Mouse (Mus musculus) hindbrain, embryonic 15.5 days (tissue): ENCODE measurements around the gene Rexo1. TPM values are rescaled to one million over a fixed set of nuclear protein-coding genes. Genes with fewer than 3 reads are reported as not detected.

Experiments used
- ATAC-seq: fragments of 200-750 bp; cut with Nextera tagmentation; 2 replicates; pipeline ENCODE4 v1.8.0; 2017; ENCODE audit warnings: low read depth, moderate number of reproducible peaks, moderate TSS enrichment; ENCODE audit not compliant: low FRiP score
- H3K27ac ChIP-seq: fragments of 300-500 bp; sonication (generic); replicated peaks from 2 replicates; pipeline ENCODE4 v1.5.1; 2015; ENCODE audit warnings: mild to moderate bottlenecking, inconsistent platforms
- H3K27me3 ChIP-seq: fragments of 300-500 bp; sonication (generic); 2 replicates; pipeline ENCODE4 v1.6.1; 2015; ENCODE audit warnings: control low read depth, inconsistent platforms
- H3K36me3 ChIP-seq: fragments of 300-500 bp; sonication (generic); 2 replicates; pipeline ENCODE4 v1.6.1; 2015; ENCODE audit warnings: control low read depth, inconsistent platforms
- H3K4me1 ChIP-seq: fragments of 300-500 bp; sonication (generic); replicated peaks from 2 replicates; pipeline ENCODE4 v1.6.1; 2015; ENCODE audit warnings: control low read depth, inconsistent platforms
- H3K4me2 ChIP-seq: fragments of 300-500 bp; sonication (generic); 2 replicates; pipeline ENCODE4 v1.6.1; 2015; ENCODE audit warnings: moderate library complexity, mild to moderate bottlenecking, inconsistent platforms
- H3K4me3 ChIP-seq: fragments of 300-500 bp; sonication (generic); 2 replicates; pipeline ENCODE4 v1.5.1; 2015; ENCODE audit warnings: mild to moderate bottlenecking, inconsistent platforms
- H3K9ac ChIP-seq: fragments of 300-500 bp; sonication (generic); 2 replicates; pipeline ENCODE4 v1.6.1; 2015; ENCODE audit warnings: inconsistent platforms
- H3K9me3 ChIP-seq: fragments of 300-500 bp; sonication (generic); 2 replicates; pipeline ENCODE4 v1.6.1; 2016; ENCODE audit warnings: control low read depth, inconsistent platforms
- WGBS: fragments of 180-500 bp; shearing (Covaris S2); methylation state at CpG from one replicate; pipeline ENCODE4 v1.1.7; 2015; 5-methylcytosine and 5-hydroxymethylcytosine counted together
- polyA plus RNA-seq: library from polyadenylated mRNA; unstranded; fragments of >200 nt; fragmentation: Nextera tagmentation; extraction: Ambion mirVana; gene quantifications from 2 replicates; pipeline ENCODE4 v1.2.1, GENCODE M21; 2015

Gene Rexo1
- polyA plus RNA-seq, 1 experiment from 2014 or later: 33.7 TPM

DNA sequence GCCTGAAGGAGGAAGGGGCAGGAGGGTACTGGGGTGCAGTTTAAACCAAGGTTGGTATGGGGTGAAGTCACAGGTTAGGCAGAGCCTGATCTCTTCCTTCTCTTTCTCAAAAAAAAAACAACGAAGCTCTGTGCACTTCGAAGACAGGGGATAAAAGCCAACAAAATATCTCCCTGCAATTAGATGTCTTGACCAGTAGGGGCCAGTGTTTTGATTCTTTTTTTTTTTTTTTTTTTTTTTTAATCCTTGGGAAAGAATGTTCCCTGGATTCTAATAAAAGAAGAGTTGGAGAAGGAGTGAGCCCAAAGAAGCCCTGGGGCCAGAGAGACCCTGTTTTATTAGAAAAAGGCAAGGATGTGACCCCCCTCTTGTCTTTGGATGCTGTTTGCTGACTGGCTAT lies 42.1 kb downstream of the Rexo1 start:
- Histone ChIP-seq H3K9me3 (no peaks in the 10 kb centered on the region), H3K9ac (no peak overlapping the region), H3K4me3 (no peak overlapping the region), H3K36me3 (no peaks in the 10 kb centered on the region), H3K27ac (no peak overlapping the region), H3K27me3 (no peaks in the 10 kb centered on the region), H3K4me2 (no peak overlapping the region), H3K4me1 (no peaks in the 10 kb centered on the region)
- no peak for ATAC-seq
- 89% methylated on average over 2 of the region's 2 CpGs for WGBS

DNA sequence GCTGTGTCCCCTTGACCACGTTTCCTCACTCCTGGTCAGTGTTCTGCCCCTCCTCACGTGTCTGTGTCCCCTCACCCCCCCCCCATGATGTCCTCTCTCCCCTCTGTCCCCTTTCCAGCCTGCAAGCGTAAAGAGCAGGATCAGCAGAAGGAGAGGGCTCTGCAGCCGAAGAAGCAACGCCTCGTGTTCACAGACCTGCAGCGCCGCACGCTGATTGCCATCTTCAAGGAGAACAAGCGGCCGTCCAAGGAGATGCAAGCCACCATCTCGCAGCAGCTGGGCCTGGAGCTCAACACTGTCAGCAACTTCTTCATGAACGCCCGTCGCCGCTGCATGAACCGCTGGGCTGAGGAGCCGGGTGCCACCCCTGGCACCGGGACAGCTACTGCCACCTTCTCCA lies 47.6 kb downstream of the Rexo1 start:
- Histone ChIP-seq H3K36me3 (no peaks in the 10 kb centered on the region), H3K9ac (no peak overlapping the region), H3K9me3 (no peaks in the 10 kb centered on the region), H3K27me3 (peaks cover 16% of the 10 kb centered on the region), H3K27ac (no peak overlapping the region), H3K4me3 (peak overlapping the region; percentile 3), H3K4me2 (peak overlapping the region; percentile 35), H3K4me1 (peaks cover 11% of the 10 kb centered on the region; the same call in 1 of the 2 replicates)
- no peak for ATAC-seq
- 7% methylated on average over 19 of the region's 19 CpGs for WGBS

DNA sequence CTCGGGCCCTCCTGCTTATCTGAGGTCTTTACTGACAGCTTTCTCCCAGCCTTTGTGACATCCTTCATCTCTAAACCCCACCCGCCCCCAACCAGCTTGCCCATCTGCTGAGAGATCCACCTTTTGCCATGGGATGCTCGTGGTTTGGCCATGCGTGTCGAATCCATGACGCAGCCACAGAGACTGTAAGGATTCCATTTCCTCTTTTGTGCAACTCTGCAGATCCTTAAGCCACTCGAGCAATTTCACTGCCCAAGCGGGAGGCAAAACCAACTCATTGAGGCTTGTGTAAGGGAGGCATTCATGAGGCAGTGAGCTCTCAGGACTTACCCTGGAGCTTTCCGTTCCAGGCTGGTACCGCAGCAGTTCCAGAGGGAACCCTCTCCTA lies 51.1 kb downstream of the Rexo1 start:
- H3K27ac ChIP-seq: no peak overlapping the region
- peaks cover 11% of the 10 kb centered on the region; the same call in 1 of the 2 replicates for H3K4me1 ChIP-seq
- no peak overlapping the region for H3K4me3 ChIP-seq
- WGBS: 53% methylated on average over 10 of the region's 10 CpGs
- peaks cover 37% of the 10 kb centered on the region for H3K27me3 ChIP-seq
- H3K9ac ChIP-seq: no peak overlapping the region
- no peak for ATAC-seq
- H3K4me2 ChIP-seq: no peak overlapping the region
- no peaks in the 10 kb centered on the region for H3K36me3 ChIP-seq
- no peaks in the 10 kb centered on the region for H3K9me3 ChIP-seq

DNA sequence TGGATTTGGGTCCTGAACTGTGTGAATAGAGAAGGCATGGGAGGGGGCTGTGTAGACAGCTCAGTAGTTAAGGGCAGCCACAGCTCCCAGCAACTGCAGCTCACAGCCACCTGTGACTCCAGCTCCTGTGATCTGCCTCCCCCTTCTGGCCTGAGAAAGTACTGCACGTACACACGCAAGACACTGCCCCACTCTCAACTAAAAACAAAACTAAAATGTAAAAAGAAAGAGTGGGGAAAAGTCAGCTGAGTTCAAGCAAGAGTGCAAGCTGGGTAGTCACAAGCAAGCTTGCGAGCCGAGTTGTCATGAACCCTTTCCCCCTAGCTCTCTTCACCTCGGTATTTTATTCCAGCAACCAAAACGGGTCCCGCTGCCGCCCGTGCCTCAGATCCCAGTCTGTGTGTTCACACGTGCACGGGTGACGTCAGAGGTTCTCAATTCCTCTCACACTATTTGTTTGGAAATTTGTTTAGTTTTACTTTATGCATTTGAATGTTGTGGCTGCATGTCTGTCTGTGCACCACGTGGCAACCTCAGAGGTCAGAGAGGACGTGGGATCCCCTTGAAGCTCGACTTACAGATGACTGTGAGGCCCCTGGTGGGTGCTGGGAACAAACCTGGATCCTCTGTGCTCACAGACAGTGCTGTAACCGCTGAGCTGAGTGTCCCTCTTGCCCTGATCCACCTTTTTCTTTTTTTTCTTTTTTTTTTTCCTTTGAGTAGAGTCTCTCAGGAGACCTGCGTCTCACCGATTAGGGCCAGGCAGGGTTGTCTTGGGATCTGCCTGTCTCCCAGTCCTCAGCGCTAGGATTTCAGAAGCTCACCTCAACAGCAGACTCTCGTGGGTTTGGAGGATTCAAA lies 51.7 kb downstream of the Rexo1 start:
- Histone ChIP-seq H3K9me3 (no peaks in the 10 kb centered on the region), H3K4me2 (peak overlapping the region; percentile 48), H3K9ac (no peak overlapping the region), H3K4me1 (peaks cover 11% of the 10 kb centered on the region; the same call in 1 of the 2 replicates), H3K4me3 (peak overlapping the region; percentile 21), H3K27me3 (peaks cover 41% of the 10 kb centered on the region), H3K36me3 (no peaks in the 10 kb centered on the region), H3K27ac (no peak overlapping the region)
- 8% methylated on average over 20 of the region's 20 CpGs for WGBS
- peak; percentile 65; the same call in 1 of the 2 replicates for ATAC-seq

DNA sequence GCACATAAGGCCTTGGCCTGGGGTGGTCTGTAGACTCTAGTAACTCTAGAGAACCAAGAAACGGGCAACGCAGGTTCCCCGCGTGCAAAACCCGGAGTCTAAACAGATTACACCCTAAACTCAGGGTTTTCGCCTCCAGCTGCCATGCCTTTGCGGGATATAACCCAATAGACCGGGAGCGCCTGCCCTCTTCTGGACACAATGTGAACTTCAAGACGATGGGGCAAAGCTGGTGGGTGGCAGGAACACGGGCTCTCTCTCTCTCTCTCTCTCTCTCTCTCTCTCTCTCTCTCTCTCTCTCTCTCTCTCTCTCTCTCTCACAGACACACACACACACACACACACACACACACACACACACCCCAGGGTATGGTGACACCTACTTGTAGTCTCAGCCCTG lies 55.1 kb downstream of the Rexo1 start:
- 0% methylated on average over 11 of the region's 11 CpGs for WGBS
- Histone ChIP-seq H3K9me3 (no peaks in the 10 kb centered on the region), H3K27me3 (peaks cover 65% of the 10 kb centered on the region), H3K4me3 (no peak overlapping the region), H3K36me3 (no peaks in the 10 kb centered on the region), H3K9ac (no peak overlapping the region), H3K27ac (no peak overlapping the region), H3K4me2 (no peak overlapping the region), H3K4me1 (peaks cover 7% of the 10 kb centered on the region; the same call in 1 of the 2 replicates)
- no peak for ATAC-seq

DNA sequence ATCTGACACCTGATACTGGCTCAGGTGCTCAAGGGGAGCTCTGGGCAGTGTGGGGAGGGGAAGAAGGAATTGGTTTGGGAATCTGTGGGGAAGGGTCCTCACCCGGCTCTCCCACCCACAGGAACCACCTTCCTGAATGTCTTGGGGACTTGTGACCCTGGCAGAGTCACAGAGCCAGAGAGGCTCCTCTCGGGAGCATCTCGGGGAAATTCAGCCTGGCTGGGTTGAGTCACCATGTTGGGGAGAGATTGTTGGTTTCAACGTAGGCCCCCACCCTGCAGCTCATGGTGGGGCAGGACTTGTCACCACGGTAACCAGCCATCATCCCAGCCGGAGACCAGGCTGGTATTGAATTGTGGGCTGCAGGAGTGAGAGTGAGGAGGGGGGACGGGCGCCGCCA lies 56.6 kb downstream of the Rexo1 start:
- Histone ChIP-seq H3K4me1 (peaks cover 5% of the 10 kb centered on the region; the same call in 1 of the 2 replicates), H3K9ac (no peak overlapping the region), H3K36me3 (no peaks in the 10 kb centered on the region), H3K4me2 (no peak overlapping the region), H3K4me3 (no peak overlapping the region), H3K9me3 (no peaks in the 10 kb centered on the region), H3K27ac (no peak overlapping the region), H3K27me3 (peaks cover 73% of the 10 kb centered on the region)
- WGBS: 5% methylated on average over 6 of the region's 9 CpGs
- no peak for ATAC-seq

DNA sequence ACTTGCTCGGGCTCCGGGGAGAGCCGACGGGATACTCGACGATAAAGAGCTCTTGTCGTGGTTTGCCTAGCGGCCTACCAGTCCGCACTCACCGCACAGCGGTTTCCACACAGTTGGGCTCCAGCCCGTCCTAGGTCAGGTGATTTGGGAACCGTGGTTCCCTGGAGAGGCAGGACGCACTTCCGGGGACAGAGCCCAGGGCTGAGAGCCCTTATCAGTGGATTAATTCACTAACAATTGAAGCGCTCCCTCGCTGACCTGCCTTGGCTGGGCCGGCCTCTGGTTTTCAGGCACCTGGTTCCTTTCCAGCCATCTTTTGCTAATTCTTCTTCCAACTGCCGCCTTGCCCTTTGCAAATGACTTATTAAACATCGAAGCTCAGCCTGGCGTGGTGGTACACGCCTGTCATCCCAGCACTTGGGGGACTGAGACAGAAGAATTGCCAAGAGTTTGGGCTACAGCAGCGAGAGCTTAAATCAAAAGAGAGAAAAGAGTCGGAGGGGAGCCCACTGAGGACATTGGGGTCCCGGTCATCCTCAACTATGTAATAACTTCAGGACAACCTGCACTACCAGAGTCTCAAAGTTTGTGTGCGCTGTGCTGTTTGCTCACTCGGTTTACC lies 57.6 kb downstream of the Rexo1 start:
- H3K9me3 ChIP-seq: no peaks in the 10 kb centered on the region
- H3K4me1 ChIP-seq: 0 out of 2 replicates have a peak, but pooled peaks cover 2% of the 10 kb centered on the region
- H3K4me3 ChIP-seq: no peak overlapping the region
- H3K4me2 ChIP-seq: no peak overlapping the region
- no peak for ATAC-seq
- no peak overlapping the region for H3K9ac ChIP-seq
- 2% methylated on average over 27 of the region's 27 CpGs for WGBS
- H3K36me3 ChIP-seq: no peaks in the 10 kb centered on the region
- H3K27ac ChIP-seq: no peak overlapping the region
- H3K27me3 ChIP-seq: peaks cover 74% of the 10 kb centered on the region

DNA sequence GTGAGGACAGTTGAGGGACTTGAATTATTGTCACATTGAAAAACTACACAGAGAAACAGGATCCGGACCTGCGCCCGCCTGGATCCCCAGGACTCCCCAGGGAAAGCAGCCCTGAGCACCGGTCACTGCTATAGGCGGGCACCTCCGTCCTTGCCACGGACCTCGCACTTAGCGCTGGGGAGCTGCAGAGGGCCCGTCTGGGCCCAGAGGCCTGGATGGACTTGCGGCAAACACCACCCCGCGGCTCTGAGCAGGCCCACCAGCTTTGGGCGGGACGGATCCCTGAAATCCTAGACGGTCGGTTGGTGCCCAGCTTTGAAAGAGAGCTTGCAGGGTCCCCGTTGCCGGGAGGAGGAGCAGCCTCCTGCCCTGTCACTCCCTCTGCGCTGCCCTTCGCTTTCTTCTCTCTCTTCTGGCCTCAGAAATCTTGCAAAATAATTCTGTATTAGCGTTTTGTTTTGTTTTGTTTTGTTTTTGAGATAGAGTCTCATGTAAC lies 58.5 kb downstream of the Rexo1 start:
- H3K4me1 ChIP-seq: 0 out of 2 replicates have a peak, but pooled peaks cover 2% of the 10 kb centered on the region
- H3K27ac ChIP-seq: no peak overlapping the region
- peaks cover 77% of the 10 kb centered on the region for H3K27me3 ChIP-seq
- H3K4me2 ChIP-seq: no peak overlapping the region
- no peaks in the 10 kb centered on the region for H3K9me3 ChIP-seq
- H3K4me3 ChIP-seq: no peak overlapping the region
- no peaks in the 10 kb centered on the region for H3K36me3 ChIP-seq
- 1% methylated on average over 22 of the region's 22 CpGs for WGBS
- ATAC-seq: no peak
- H3K9ac ChIP-seq: no peak overlapping the region

DNA sequence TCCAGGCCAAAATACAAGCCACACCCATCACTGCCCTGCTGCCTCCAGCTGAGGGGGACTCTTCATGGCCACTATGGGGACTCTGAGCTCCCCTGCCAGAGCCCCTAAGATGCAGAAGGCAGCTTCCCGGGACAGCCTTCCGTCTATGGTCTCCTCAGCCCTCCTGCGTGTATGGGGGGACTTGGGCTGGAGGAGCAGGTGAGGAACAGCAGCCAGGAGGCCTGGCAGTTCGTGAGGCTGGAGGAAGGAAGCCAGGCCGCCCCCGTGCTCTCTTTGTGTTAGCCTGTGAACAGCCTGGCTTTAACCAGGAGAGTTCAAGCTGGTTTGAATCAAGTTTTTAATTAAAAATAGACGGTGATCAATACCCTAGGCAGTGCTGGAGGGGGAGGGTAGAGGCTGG lies 59.1 kb downstream of the Rexo1 start:
- Histone ChIP-seq H3K4me2 (no peak overlapping the region), H3K27ac (no peak overlapping the region), H3K36me3 (no peaks in the 10 kb centered on the region), H3K4me3 (no peak overlapping the region), H3K27me3 (peaks cover 79% of the 10 kb centered on the region), H3K9ac (no peak overlapping the region), H3K4me1 (0 out of 2 replicates have a peak, but pooled peaks cover 2% of the 10 kb centered on the region), H3K9me3 (no peaks in the 10 kb centered on the region)
- no peak for ATAC-seq
- 2% methylated on average over 7 of the region's 7 CpGs for WGBS

DNA sequence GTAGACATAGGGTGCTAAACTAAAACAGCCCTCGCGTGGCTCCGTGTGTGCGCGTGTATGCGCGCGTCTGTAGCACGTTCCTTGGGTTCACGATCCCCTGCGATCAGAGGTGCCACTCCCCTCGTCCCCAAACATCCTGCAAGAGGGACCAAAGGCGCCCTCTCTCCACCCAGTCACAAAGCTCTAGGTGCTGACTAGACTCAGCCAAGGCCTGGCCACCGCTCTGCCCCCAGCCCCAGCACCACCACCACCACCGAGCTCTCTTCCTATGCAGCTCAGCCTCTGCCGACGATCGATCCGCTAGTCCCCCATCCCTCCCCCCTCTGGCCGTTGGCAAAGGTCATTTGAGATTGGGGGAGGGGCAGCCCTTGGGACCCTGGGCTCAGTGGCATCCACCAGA lies 64.9 kb downstream of the Rexo1 start:
- Histone ChIP-seq H3K4me1 (peaks cover 27% of the 10 kb centered on the region), H3K9ac (no peak overlapping the region), H3K4me3 (peak overlapping the region; percentile 43), H3K27ac (no peak overlapping the region), H3K9me3 (no peaks in the 10 kb centered on the region), H3K27me3 (peaks cover 93% of the 10 kb centered on the region), H3K36me3 (no peaks in the 10 kb centered on the region), H3K4me2 (peak overlapping the region; percentile 75)
- no peak for ATAC-seq
- under 1% methylated on average over 20 of the region's 20 CpGs for WGBS

DNA sequence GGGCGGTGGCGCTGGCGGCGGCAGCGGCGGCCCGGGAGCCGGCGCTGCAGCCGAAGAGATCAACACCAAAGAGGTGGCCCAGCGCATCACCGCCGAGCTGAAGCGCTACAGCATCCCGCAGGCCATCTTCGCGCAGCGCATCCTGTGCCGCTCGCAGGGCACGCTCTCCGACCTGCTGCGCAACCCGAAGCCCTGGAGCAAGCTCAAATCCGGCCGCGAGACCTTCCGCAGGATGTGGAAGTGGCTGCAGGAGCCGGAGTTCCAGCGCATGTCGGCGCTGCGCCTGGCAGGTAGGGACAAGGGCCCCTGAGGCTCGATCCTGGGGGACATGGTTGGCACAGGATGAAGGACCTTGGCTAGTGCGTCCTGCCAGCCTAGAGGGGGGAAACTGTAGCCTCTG lies 65.5 kb downstream of the Rexo1 start:
- ATAC-seq: no peak
- Histone ChIP-seq H3K27ac (no peak overlapping the region), H3K9me3 (no peaks in the 10 kb centered on the region), H3K4me1 (peaks cover 31% of the 10 kb centered on the region), H3K9ac (no peak overlapping the region), H3K27me3 (peaks cover 92% of the 10 kb centered on the region), H3K4me2 (peak overlapping the region; percentile 75), H3K36me3 (no peaks in the 10 kb centered on the region), H3K4me3 (peak overlapping the region; percentile 43)
- under 1% methylated on average over 29 of the region's 35 CpGs for WGBS

DNA sequence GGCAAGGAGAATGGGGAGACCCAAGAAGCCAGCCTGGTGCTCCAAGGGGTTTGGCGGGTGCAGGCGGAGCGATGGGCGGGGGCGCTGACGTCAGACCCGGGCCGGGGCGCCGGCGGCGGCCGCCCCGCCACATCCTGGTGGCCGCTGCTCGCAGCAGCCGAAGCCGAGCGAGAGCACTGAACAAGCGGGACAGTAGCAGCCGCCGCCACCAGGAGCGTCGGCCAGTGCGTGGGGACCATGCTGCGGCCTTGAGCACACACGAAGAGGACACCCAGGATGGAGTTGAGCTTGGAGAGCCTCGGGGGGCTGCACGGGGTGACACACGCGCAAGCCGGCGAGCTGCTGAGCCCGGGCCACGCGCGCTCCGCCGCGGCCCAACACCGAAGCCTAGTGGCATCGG lies 66.6 kb downstream of the Rexo1 start, which contains the start of gene Onecut3:
Onecut3 (plus strand) TSS at position 104 of the 400 bp plus-strand sequence.
- Histone ChIP-seq H3K4me1 (peaks cover 35% of the 10 kb centered on the region), H3K4me3 (peak within 1 kb of the TSS; percentile 43), H3K27ac (0 out of 2 replicates have a peak within 1 kb of the TSS, but pooled peaks have one; percentile 23), H3K27me3 (peaks cover 92% of the 10 kb centered on the region), H3K36me3 (no peaks in the 10 kb centered on the region), H3K9me3 (no peaks in the 10 kb centered on the region), H3K4me2 (peak within 1 kb of the TSS; percentile 75), H3K9ac (peak within 1 kb of the TSS; percentile 35)
- peak; percentile 46; the same call in 1 of the 2 replicates for ATAC-seq
- WGBS: under 1% methylated on average over 35 of the region's 42 CpGs
